Mouse (Mus musculus) liver, embryonic 14.5 days (tissue): ENCODE results near the gene Rasgrp3. TPM values are rescaled to one million over a fixed set of nuclear protein-coding genes. Genes with fewer than 3 reads are reported as not detected.
"Not testable (repeated sequence)": the region's sequence is repeated elsewhere in the genome, so short reads cannot be mapped to it uniquely, and the experiment has no call there.

Experiments used
- ATAC-seq: fragments of 200-750 bp; cut with Nextera tagmentation; 2 replicates; pipeline ENCODE4 v1.8.0; 2017; ENCODE audit warnings: moderate number of reproducible peaks, mild to moderate bottlenecking, moderate library complexity; ENCODE audit not compliant: insufficient read depth
- DNase-seq, 3 experiments: peaks; one replicate each; pipeline ENCODE4 v3.0.0-alpha.2; 2012 to 2013; ENCODE audit warnings: low read depth in 3 of 3, low spot score in 3 of 3
- H3K27ac ChIP-seq: fragments of 300-500 bp; sonication (generic); 2 replicates; pipeline ENCODE4 v1.5.1; 2014; ENCODE audit warnings: moderate library complexity, mild to moderate bottlenecking, control low read depth, inconsistent platforms
- H3K27me3 ChIP-seq: fragments of 300-500 bp; sonication (generic); 2 replicates; pipeline ENCODE4 v1.6.1; 2014; ENCODE audit warnings: mild to moderate bottlenecking, low read length, moderate library complexity; ENCODE audit not compliant: control insufficient read depth, insufficient read depth
- H3K36me3 ChIP-seq: fragments of 300-500 bp; sonication (generic); replicated peaks from 2 replicates; pipeline ENCODE4 v1.6.1; 2014; ENCODE audit warnings: low read depth; ENCODE audit not compliant: control insufficient read depth, insufficient read depth
- H3K4me1 ChIP-seq, 2 experiments: fragments of 200-500 bp in 1 of 2; fragments of 300-500 bp in 1 of 2; sonication (generic) in 1 of 2; replicated peaks; 2 replicates each; pipeline ENCODE4 v1.6.1; 2012 to 2014; ENCODE audit warnings: antibody characterized with exemption in 1 of 2, inconsistent platforms in 1 of 2, low read length in 1 of 2; ENCODE audit not compliant: control insufficient read depth in 2 of 2, insufficient read depth in 2 of 2
- H3K4me2 ChIP-seq: fragments of 300-500 bp; sonication (generic); 2 replicates; pipeline ENCODE4 v1.6.1; 2014; ENCODE audit warnings: low read depth, mild to moderate bottlenecking, control low read depth, moderate library complexity
- H3K4me3 ChIP-seq, 2 experiments: fragments of 200-500 bp in 1 of 2; fragments of 300-500 bp in 1 of 2; sonication (generic) in 1 of 2; 2 replicates each; pipeline ENCODE4 v1.5.1; 2012 to 2014; ENCODE audit warnings: low read depth in 2 of 2, low read length in 2 of 2, mild to moderate bottlenecking in 2 of 2, control low read depth in 1 of 2, inconsistent platforms in 1 of 2, moderate library complexity in 1 of 2; ENCODE audit not compliant: insufficient read depth in 1 of 2
- H3K9ac ChIP-seq: fragments of 300-500 bp; sonication (generic); replicated peaks from 2 replicates; pipeline ENCODE4 v1.6.1; 2014; ENCODE audit warnings: mild to moderate bottlenecking, control low read depth, moderate library complexity
- H3K9me3 ChIP-seq: fragments of 300-500 bp; sonication (generic); 2 replicates; pipeline ENCODE4 v1.6.1; 2016; ENCODE audit warnings: low read length, mixed read lengths; ENCODE audit not compliant: control insufficient read depth
- CTCF ChIP-seq: IDR thresholded peaks from 2 replicates; pipeline ENCODE4 v1.5.1; 2016; ENCODE audit warnings: antibody characterized with exemption, low read depth, control low read depth
- EP300 ChIP-seq: IDR thresholded peaks from 2 replicates; pipeline ENCODE4 v1.6.1; 2016; ENCODE audit warnings: antibody characterized with exemption, low read depth
- WGBS: fragments of 180-500 bp; shearing (Covaris S2); extraction: QIAGEN DNeasy Blood & Tissue Kit; methylation state at CpG from one replicate; pipeline ENCODE4 v1.1.7; 2014; ENCODE audit not compliant: insufficient replicate concordance; 5-methylcytosine and 5-hydroxymethylcytosine counted together
- polyA plus RNA-seq, 2 experiments: library from polyadenylated mRNA; depleted of rRNA in 1 of 2; stranded (reverse) in 1 of 2; unstranded in 1 of 2; fragments of >200 nt; fragmentation: Nextera tagmentation in 1 of 2; extraction: Ambion mirVana in 1 of 2; gene quantifications; 2 replicates each; pipeline versions ENCODE4 v1.2.1 to v1.2.3; 2012 to 2014

Gene Rasgrp3
- polyA plus RNA-seq, 2 experiments, result 2.0 to 2.9 TPM

DNA sequence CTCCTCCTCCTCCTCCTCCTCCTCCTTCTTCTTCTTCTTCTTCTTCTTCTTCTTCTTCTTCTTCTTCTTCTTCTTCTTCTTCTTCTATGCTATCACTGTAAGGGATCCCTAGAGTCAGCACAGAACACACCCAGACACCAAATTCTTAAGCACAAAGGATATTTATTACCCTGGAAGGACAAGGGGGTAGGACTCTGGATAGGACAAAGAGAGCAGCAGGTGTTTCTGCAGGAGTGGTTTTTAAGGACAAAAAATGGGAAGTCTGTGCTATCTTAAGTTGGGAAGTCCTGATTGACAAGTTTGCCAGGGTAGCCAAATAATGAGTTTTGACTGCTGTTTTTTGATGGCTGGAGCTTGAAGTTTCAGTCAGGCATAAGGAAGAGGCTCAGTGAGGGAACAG is 17.9 kb downstream of the Rasgrp3 start:
- H3K36me3 ChIP-seq, result no peaks in the 10 kb centered on the region
- no peaks in the 10 kb centered on the region for H3K4me1 ChIP-seq
- H3K9ac ChIP-seq, result no peak overlapping the region
- no peak overlapping the region for H3K4me3 ChIP-seq
- no peaks in the 10 kb centered on the region for H3K9me3 ChIP-seq
- no peak overlapping the region for H3K27ac ChIP-seq
- ATAC-seq (no peak), DNase-seq (no peak)
- H3K27me3 ChIP-seq, result no peaks in the 10 kb centered on the region
- H3K4me2 ChIP-seq, result no peak overlapping the region
- TF ChIP-seq EP300 (no peak), CTCF (no peak)

DNA sequence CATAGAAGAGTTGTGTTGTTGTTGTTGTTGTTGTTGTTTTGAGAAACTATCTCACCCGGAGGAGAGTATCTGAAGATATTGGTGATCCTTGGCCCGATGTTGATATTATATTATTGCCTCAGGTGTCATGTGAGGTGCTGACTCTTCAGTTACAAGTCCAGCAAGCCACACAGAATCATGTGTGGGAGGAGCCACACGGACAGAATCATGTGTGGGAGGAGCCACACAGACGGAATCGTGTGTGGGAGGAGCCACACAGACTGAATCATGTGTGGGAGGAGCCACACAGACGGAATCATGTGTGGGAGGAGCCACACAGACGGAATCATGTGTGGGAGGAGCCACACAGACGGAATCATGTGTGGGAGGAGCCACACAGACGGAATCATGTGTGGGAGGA is 20.4 kb downstream of the Rasgrp3 start:
- not testable (repeated sequence) for DNase-seq, H3K9me3 ChIP-seq, H3K27ac ChIP-seq, H3K4me1 ChIP-seq, H3K4me3 ChIP-seq, H3K36me3 ChIP-seq, H3K27me3 ChIP-seq, H3K4me2 ChIP-seq, H3K9ac ChIP-seq, ATAC-seq
- 71% methylated on average over 8 of the region's 9 CpGs for WGBS

DNA sequence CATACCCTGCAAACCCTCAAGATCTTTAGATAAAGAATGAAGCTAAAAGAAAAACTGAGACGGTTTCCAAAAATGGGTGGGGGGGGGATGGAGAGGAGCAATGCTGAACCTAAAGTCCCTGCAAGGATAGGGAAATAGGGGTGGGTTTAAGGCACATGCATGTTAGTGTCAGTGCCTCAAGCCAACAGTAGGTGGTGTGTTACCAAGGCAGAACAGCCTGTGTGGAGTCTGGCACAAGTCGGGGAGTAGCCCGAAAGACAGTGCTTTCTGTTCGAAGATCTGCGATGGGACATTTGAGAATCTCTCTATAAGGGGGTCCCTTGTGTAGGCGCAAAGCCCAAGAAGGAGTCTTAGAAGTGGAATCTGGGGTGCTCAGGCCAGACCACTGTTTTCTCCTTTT is 24.9 kb downstream of the Rasgrp3 start:
- peaks cover 0 to 4% of the 10 kb centered on the region in 2 experiments; a peak in 2 of 4 replicates for H3K4me1 ChIP-seq
- H3K27ac ChIP-seq, result no peak overlapping the region
- TF ChIP-seq CTCF (peak; percentile 40), EP300 (no peak)
- 74% methylated on average over 6 of the region's 6 CpGs for WGBS
- H3K27me3 ChIP-seq, result no peaks in the 10 kb centered on the region
- no peaks in the 10 kb centered on the region for H3K9me3 ChIP-seq
- DNase-seq, result no peak
- no peak overlapping the region for H3K9ac ChIP-seq
- H3K4me3 ChIP-seq, result no peak overlapping the region
- no peaks in the 10 kb centered on the region for H3K36me3 ChIP-seq
- no peak overlapping the region for H3K4me2 ChIP-seq
- no peak for ATAC-seq

DNA sequence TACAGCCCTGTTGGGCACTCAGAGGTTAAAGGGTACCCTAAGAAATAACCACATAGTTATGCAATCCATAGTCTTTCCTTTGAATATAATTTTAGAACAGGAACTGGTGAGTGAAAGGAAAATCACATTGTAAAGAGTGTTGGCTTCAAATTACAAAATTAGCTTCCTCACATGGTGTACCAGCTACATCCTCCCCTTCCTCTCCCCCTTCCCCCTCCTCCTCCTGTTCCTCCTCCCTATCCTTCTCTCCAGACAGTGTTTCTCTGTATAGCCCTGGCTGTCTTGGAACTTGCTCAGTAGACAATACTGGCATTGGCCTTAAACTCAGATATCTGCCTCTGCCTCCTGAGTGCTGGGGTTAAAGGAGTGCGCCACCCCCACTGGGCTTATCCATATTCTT is 26.1 kb downstream of the Rasgrp3 start:
- peak; percentile 21; the same call in 1 of the 2 replicates for ATAC-seq
- H3K4me2 ChIP-seq, result no peak overlapping the region
- no peak for DNase-seq
- 57% methylated on average over 1 of the region's 1 CpGs for WGBS
- H3K36me3 ChIP-seq, result no peaks in the 10 kb centered on the region
- H3K27me3 ChIP-seq, result no peaks in the 10 kb centered on the region
- H3K4me3 ChIP-seq, result no peak overlapping the region
- H3K9ac ChIP-seq, result no peak overlapping the region
- H3K27ac ChIP-seq, result no peak overlapping the region
- H3K4me1 ChIP-seq, result peaks cover 0 to 4% of the 10 kb centered on the region in 2 experiments; a peak in 2 of 4 replicates
- H3K9me3 ChIP-seq, result no peaks in the 10 kb centered on the region
- no peak for TF ChIP-seq CTCF
- TF ChIP-seq EP300, result no peak

DNA sequence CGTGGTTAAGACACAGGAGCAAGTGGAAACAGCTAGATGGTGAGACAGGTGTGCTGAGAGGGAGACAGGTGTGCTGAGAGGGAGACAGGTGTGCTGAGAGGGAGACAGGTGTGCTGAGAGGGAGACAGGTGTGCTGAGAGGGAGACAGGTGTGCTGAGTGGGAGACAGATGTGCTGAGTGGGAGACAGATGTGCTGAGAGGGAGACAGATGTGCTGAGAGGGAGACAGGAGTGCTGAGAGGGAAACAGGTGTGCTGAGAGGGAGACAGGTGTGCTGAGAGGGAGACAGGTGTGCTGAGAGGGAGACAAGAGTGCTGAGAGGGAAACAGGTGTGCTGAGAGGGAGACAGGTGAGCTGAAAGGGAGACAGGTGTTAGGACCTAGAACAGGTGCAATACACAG is 27.5 kb downstream of the Rasgrp3 start:
- DNase-seq, ATAC-seq, H3K4me1 ChIP-seq, H3K9me3 ChIP-seq, H3K9ac ChIP-seq, H3K4me3 ChIP-seq, H3K36me3 ChIP-seq, H3K27ac ChIP-seq, H3K27me3 ChIP-seq, H3K4me2 ChIP-seq: not testable (repeated sequence)
- WGBS, result 40% methylated on average over 1 of the region's 1 CpGs

DNA sequence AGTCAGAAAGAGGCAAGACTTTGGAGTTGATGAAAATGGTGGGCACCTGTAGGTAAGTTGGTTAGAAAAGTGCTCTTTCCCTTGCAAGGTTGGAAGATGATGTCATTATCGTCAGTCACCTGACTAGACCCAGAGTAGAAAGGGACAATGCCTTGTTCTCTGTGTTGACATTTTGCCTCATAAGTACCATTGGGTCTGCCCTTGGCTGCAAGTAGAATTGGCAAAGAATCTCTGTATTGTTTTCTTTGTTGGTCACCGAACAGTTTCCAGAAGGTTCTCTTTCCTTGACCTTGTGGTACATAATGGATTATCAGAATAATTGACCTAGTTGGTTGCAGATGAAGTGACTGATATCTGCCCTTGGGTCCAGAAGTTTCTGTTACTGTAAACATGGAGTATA is 27.9 kb downstream of the Rasgrp3 start:
- ATAC-seq, result no peak
- no peak overlapping the region for H3K27ac ChIP-seq

More for the DNA sequence above, 27.9 kb downstream of the Rasgrp3 start:
- Histone ChIP-seq H3K4me3 (no peak overlapping the region), H3K4me2 (no peak overlapping the region), H3K4me1 (peaks cover 0 to 4% of the 10 kb centered on the region in 2 experiments; a peak in 2 of 4 replicates), H3K9ac (no peak overlapping the region), H3K9me3 (no peaks in the 10 kb centered on the region), H3K27me3 (no peaks in the 10 kb centered on the region), H3K36me3 (no peaks in the 10 kb centered on the region)
- no peak for DNase-seq
- WGBS, result 61% methylated on average over 2 of the region's 2 CpGs
- no peak for TF ChIP-seq EP300
- no peak for TF ChIP-seq CTCF
